Mouse (Mus musculus): ENCODE data around the gene Olfr1411.

The Olfr1411 gene

DNA sequence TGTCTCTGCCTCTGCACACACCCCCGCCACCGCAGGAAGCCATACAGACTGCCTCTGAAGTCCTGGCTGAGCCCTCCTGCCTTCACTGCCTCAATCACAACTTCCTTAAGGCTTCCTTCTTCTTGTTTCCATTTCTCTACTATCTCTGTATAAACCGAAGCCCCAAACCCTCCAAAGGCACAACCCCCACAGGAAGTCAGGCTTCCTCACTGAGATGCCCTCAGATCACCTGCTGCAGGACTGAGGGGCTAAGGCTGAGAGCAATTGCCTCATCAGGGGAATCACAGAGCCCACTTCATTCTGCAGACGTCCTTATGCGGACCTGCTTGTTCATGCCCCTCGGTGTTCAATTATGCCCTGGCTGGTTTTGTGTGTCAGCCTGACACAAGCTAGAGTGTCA lies 46.2 kb downstream of the Olfr1411 start:
- no peak for DNase-seq (ENCODE audit: low spot score)

GRCm38 (mm10) chr1:92641514-92642272 lies 47.5 kb downstream of the Olfr1411 start, which contains the start of gene Cops9:
Gene Cops9, minus strand, starts transcription at chr1:92641985.
- DNase-seq (ENCODE audit: low spot score) = peak; percentile 81

- DNase-seq (ENCODE audit: low spot score) = no peak
These were observed 49.5 kb downstream of the Olfr1411 start for GRCm38 (mm10) chr1:92643691-92644090.

GRCm38 (mm10) chr1:92644916-92645315 lies 50.7 kb downstream of the Olfr1411 start:
- no peak for DNase-seq (ENCODE audit: low spot score)

DNA sequence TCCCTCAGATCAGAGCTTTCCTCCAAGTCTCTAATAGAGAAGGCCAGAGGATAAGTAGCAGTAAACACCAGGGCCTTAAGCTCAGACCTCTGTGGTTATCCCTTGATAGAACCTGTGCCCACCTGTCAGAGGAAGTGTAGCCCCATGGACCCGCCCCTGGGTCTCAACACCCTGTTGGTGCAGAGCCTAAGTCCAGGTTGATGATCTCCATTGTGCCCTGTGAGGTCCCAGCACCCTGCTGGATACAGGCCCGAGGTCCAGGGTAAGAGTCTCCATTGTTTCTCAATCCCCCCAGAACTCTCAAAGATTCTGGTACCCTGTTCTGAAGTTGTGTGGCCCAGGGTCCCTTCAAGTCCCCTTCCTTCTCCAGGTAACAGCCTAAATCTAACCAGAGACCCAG lies 51.9 kb downstream of the Olfr1411 start:
- no peak for DNase-seq (ENCODE audit: low spot score)

DNA sequence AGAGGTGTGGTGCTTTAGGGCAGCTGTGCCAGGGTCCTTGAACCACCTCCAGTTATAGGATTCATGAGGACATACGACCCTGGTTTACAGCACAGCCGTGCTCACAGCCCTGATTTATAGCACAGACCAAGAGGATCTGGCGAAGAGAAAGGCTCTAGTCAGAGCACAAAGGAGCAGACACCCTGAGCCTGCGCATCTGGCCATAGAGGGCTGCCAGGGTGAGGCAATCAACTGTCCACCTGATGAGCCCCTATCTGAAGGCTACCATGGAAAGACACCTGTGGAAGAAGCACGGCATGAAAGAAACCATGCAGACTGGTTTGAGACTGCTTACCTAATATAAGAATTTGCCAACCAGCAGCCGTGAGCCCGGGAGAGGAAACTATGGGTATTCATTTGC lies 52.4 kb downstream of the Olfr1411 start:
- DNase-seq (ENCODE audit: low spot score) = no peak

DNA sequence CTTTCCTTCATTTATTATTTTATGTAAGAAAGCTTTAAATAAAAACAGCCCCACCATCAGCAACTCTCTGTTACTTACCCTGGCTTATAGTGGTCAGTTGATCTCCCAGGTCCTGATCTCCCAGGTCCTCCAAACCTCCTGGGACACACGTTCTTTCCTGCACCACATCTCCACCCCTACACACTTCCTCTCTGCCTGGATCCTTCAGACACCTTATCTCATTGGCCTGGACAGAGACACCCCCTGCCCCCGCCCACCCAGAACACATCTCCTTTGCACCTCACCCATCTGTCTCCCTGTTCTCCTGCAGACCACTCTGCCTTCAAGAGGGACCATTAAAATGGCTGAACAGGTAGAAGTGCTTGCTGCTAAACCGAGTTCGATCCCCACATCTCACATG lies 52.8 kb downstream of the Olfr1411 start:
- DNase-seq (ENCODE audit: low spot score) = no peak
